Mouse (Mus musculus) hindlimb bud, embryonic 11.5 days (tissue): Measurements from ENCODE around the gene Zfp692.

Source experiments
- DNase-seq: peaks from one replicate; pipeline ENCODE4 v3.0.0-alpha.2; 2012; ENCODE audit warnings: low read depth, low spot score; ENCODE audit errors: extremely low spot score

Gene Zfp692

DNA sequence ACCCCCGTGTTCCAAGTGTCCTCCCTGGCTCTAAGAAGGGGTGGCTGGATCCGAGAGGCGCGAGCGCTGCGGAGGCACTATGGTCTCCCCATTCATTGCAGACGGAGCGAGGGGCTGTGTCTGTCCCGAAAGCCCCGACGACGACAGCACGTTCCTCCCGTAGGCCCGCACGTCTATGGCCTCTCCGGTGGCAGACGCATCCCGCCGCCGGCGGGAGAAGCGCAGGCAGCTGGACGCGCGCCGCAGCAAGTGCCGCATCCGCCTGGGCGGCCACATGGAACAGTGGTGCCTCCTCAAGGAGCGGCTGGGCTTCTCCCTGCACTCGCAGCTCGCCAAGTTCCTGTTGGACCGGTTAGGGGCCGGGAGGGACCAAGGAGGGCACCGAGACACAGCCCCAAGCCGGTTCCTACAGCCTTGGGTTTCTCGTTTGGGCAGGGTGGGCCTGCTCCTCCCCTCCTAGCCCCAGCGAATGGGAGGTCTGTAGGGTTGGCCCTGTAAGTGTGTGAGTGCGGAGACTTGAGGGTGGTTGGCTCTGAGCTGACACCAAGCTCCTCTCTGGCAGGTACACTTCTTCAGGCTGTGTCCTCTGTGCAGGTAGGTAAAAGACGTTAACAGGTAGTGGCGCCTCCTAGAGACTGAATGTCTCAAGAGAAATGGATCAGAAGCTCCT lies 677 bp downstream of the Zfp692 start:
- DNase-seq, result no peak

DNA sequence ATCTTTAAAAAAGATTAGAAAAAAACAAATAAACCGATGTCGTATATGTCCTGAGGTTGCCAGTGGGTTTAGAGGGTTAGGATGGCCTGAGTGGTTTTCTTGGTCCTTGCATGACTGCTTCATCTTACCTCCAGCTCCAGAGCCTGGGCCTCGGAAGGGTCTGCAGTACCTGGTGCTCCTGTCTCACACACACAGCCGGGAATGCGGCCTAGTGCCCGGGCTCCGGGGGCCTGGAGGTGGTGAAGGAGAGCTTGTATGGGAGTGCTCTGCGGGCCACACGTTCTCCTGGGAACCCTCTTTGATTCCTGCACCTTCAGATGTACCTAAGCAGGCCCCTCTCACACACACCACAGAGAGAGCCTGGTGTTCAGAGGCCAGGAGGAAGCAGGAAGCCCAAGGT lies 1.8 kb downstream of the Zfp692 start:
- DNase-seq, result no peak

DNA sequence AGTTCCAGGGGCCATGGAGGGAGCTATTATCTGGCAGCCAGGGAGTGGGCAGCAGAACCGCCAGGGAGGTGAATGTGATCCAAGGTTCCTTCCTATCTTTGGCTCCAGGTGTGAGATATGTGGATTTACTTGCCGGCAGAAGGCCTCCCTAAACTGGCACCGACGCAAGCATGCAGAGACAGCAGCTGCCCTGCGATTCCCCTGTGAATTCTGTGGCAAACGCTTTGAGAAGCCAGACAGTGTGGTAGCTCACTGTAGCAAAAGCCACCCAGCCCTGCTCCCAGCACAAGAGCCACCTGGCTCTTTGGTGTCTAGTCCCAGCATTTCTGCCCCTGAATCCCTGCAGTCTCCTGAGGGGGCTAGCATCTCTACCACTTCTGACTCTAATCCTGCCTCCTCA lies 7.2 kb downstream of the Zfp692 start:
- DNase-seq, result no peak

- DNase-seq, result no peak
Measured at GRCm38 (mm10) chr11:58315536-58316168, 8.8 kb downstream of the Zfp692 start.

DNA sequence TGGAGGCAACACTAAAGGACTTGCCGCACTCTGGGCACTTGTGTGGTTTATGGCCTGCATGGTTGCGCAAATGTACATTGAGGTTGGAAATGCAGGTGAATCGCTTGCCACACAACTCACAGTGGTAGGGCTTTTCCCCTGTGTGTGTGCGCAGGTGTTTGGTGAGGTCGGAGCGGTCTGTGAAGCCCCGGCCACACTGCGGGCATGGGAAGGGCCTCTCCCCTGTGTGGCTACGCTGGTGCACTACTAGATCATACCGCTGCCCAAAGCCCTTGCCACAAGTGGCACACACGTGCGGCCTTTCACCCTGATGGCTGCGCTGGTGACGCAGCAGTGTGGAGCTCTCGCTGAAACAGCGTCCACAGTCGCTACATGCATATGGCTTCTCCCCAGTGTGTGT lies 9.5 kb downstream of the Zfp692 start:
- no peak for DNase-seq

DNA sequence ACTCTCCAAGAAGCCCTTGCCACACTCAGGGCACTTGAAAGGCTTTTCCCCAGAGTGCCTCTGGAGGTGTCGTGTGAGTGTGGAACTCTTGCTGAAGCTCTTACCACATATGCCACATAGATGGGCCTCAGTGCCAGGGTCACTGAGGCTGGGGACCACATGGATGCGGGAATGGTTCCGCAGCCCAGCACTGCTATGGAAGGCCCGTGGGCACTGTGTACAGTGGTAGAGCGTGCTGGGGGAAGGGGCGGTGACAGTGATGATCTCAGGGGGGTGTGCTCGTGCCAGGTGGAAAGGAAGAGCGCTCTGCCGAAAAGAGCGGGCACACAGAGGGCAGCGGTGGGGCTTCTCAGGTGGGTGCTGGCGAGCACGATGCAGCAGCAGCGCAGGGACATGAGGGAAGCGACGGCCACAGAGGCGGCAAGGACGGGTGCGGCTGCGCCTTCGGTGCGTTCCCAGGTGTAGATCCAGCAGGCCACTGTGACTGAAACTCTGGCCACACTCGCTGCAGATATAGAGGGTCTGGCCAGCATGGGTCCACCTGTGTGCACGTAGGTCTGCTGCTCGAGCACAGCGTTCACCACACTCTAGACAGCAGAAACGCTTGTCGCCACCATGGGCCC lies 10.0 kb downstream of the Zfp692 start:
- DNase-seq, result no peak

DNA sequence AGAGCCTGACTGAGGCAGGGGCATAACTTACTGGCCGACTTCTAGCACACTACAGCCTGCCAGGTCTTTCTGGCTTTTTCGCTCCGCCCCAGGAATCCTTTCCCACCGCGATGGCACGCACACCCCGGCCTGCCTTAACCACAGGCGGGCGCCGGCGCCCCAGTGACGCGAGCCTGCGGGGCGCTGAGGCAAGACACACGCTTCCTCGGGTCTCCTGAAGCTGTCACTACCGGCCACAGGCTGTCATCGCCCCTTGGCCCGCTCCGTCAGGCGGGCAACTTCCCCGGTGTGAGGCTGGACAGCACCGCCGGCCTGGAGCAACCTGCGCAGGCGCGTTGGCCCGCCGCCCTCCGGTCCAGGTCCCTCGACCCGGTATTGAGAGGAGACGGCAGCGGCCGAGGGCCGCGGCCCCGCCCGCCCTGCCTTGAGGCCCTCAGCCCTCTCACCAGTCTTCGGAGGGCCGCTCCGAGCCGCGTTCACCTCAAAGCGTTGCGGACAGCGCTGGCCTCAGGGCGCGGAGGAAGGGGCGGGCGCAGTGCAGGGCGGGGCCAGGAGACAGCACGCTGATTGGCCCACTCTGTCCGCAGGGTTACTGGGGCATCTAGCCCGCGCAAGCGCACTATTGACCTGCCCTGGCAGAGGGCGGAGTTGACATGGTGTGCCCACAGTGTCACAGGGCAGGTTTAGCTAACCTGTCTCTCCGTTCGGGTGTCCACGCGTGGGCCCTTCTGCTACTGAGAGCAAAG lies 16.1 kb downstream of the Zfp692 start:
- no peak for DNase-seq

- DNase-seq, result no peak
Measured at GRCm38 (mm10) chr11:58323570-58324340, 16.9 kb downstream of the Zfp692 start.

- DNase-seq, result no peak
Measured at GRCm38 (mm10) chr11:58324614-58325229, 17.9 kb downstream of the Zfp692 start.

- no peak for DNase-seq
Measured at GRCm38 (mm10) chr11:58326781-58327180, 19.9 kb downstream of the Zfp692 start.

DNA sequence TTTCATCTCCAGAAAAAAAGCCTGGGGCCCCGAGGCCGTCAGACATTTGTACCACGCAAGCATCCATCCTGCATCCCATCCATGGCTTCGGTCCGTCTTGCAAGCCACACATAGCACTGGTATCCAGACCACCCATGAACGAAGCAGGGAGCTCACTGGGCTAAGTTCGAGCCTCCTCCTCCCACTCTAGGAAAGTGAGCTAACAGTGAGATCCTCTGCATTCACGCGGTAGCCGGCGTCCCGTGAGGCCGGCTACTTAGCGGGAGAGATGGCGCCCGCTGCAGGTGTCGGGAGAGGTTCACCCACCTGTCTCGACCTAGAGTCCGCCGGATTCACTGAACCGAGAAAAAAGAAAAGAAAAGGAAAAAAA lies 23.0 kb downstream of the Zfp692 start:
- no peak for DNase-seq

DNA sequence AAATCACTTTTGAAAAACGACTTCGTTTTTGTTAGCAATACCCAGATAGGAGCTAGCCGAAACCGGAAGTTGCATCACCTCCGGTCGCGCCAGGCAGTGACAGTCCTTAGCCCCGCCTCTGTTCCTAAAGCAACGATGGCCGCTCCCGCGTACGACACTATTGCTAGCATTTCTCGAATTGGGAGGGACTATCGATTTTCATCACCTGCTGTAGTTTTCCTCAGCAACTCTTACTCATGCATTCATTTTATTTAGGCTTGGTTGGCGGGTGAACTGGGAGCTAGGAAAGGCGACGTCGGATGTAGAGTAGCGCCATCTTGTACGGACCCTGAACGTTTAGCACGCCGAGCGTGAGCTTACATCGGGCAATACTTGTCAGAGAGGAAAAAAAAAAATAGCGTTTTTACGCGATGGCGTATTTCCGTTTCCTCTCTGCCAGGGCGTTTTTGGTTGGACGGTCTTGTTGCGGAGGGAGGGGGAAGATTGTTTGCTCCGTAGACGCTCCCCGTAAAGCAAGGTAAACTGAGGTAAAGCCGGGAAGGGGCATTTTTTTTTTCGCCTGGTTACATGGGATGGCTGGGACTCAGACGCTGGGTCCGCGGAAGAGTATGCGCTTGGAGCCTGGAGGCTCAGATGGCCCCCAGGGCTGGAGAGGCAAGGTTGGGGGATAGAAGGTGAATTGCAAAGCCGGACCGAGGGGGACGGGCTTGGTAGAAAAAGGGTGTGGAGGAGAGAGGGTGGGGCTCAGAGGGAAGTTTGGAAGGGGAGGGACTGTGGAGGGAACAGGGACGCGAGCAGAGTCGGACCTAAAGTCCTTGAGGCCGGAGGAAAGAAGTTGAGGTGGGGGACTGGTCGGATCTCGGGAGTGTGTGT lies 23.6 kb downstream of the Zfp692 start, which contains the start of the genes Zfp672 and Sh3bp5l:
TSS of gene Zfp672 (minus strand) at position 64 of the 873 bp plus-strand sequence.
TSS of gene Sh3bp5l (plus strand) at position 449 of the 873 bp plus-strand sequence.
- peak; percentile 91 for DNase-seq

GRCm38 (mm10) chr11:58331149-58331495 lies 24.3 kb downstream of the Zfp692 start:
- no peak for DNase-seq

DNA sequence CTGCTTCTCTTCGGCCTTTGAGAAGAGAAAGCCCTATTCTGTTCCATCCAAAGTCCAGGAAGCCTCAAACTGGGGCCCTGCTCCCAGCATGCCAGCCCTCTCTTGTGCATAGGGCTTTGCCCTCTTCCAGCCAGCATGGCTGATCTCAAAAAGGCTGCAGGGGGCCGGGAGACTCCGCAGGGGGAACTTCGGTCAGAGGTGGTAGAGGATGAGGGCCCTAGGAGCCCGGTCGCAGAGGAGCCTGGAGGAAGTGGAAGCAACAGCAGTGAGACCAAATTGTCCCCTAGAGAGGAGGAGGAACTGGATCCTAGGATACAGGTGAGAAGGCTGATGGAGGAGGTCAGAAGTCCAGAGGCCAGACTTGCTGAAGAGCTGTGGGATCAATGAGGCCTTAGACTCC lies 24.7 kb downstream of the Zfp692 start:
- no peak for DNase-seq

DNA sequence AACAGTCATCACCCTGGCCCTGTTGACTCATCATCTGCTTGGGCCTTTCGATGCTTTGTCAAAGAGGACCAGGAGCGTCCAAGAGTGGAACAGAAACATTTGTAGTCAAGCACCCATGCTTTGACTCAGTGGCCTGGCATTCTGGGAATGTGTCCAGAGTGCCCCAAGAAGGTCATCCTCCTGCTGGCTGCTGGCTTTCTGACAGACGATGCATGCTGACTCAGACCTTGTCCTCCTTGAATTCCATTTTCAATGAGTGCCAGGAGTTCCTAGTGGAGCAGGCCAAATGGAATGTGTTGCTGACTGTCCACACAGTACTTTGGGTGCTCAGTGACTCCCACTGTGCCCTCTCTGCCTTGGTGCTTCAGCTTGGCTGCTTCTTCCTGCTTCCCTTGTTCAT lies 27.9 kb downstream of the Zfp692 start:
- DNase-seq, result no peak

DNA sequence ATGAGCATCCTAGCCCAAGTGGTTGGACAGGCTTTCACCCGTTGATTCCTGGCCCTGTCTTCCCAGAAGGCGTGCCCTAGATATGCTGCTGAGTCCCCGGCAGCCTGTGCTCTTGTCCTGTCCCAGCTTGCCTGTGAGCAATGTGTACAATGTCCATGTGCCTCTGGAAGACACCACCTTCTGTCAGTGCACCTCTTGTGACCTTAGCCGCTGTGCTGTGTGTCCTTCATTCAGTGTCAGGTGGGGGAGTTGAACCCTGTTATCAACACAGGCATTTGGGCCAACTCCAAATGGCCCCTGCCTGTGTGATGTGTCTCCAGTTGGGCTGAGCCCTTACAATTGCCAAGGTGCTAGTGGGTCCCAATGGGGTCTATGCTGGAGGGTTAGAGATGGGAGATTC lies 39.9 kb downstream of the Zfp692 start:
- no peak for DNase-seq

DNA sequence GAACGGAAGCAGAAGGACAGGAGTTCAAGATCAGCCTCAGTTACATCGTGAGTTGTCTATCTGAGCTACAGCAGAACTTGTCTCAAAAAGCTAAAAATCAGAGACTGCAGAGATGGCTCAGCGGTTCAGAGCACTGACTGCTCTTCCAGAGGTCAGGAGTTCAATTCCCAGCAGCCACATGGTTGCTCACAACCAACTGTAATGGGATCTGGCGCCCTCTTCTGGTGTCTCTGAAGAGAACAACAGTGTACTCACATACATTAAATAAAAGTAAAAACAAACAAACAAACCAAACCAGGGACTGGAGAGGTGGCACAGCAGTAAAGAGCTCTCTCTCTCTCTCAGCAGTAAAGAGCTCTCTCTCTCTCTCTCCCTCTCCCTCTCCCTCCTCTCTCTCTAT lies 43.8 kb downstream of the Zfp692 start:
- DNase-seq, result no peak

- no peak for DNase-seq
Measured at GRCm38 (mm10) chr11:58351179-58351578, 44.3 kb downstream of the Zfp692 start.

DNA sequence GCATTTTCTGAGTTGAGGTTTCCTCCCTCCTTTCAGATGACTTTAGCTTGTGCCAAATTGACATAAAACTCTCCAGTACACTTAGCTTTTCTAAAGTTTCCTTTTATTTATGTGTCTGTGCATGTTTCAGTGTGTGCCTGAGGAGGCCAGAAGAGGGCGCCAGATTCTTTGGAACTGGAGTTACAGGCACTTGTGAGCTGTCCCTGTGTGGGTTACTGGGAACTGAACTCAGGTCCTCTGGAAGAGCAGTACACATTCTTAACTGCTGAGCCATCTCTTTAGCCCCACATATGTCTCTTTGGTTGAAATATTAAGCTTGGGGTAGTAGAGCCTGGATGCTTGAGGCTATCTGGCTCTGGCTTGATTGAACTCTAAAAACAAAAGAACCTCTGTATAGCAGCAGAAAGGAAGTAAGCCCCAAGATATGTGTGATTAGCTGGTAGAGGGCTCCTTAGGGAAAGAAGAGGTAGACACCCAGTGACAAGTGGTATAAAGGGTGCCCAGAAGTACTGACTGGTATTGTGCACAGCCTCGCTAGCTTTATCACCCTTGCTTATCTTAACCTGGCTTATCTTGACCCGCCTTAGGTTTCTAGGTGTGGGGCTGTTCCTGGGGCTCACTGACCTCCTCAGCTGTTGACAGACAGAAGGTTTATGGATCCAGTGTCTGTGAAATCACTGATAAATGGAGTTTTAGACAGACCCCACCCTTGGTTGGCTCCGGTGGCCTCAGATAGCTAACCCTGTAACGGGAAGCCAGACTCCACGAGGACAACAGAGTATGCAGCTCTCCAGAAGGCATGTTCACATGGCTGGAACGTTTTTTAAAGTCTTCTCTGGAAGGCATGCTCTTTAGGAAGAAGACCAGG lies 46.0 kb downstream of the Zfp692 start:
- DNase-seq, result no peak
